Mouse (Mus musculus) gastrocnemius, postnatal 4 days (tissue): ENCODE results near the gene Olfr824. TPM values are rescaled to one million over a fixed set of nuclear protein-coding genes. Genes with fewer than 3 reads are reported as not detected.
"Not testable (repeated sequence)": the region's sequence is repeated elsewhere in the genome, so short reads cannot be mapped to it uniquely, and the experiment has no call there.

ENCODE experiments used
- DNase-seq, 2 experiments: peaks; one replicate each; pipeline ENCODE4 v3.0.0; 2021 to 2022; ENCODE audit warnings: low spot score in 2 of 2, mixed read lengths in 2 of 2
- long read RNA-seq, 2 experiments: library from polyadenylated mRNA; stranded (forward); transcript quantifications; one replicate each; pipeline ENCODE4 v2.0.0; 2021
- total RNA-seq, 2 experiments: library from RNA; stranded (reverse); gene quantifications; 2 replicates each; pipeline ENCODE4 v1.2.3; 2021

Olfr824 gene
- not detected for total RNA-seq
- long read RNA-seq, experiment 1: 0 reads
- long read RNA-seq, experiment 2: 0 reads

GRCm38 (mm10) chr10:130129900-130130299 lies at the start of gene Olfr824:
TSS of gene Olfr824 (minus strand) at chr10:130130000.
- DNase-seq: not testable (repeated sequence)

GRCm38 (mm10) chr10:130166666-130167065 lies 36.9 kb upstream of the Olfr824 start, which contains the start of gene Olfr825:
TSS of gene Olfr825 (minus strand) at chr10:130166766.
- DNase-seq: no peak

- DNase-seq: no peak
Observed at GRCm38 (mm10) chr10:130165196-130165595, 35.4 kb upstream of the Olfr824 start.

- DNase-seq: no peak
Observed at GRCm38 (mm10) chr10:130144121-130144520, 14.3 kb upstream of the Olfr824 start.

- DNase-seq: not testable (repeated sequence)
Observed at GRCm38 (mm10) chr10:130142481-130142880, 12.7 kb upstream of the Olfr824 start.

GRCm38 (mm10) chr10:130134811-130135210 lies 5.0 kb upstream of the Olfr824 start:
- no peak for DNase-seq

GRCm38 (mm10) chr10:130116045-130116444 lies 13.8 kb downstream of the Olfr824 start:
- DNase-seq: not testable (repeated sequence)

- not testable (repeated sequence) for DNase-seq
Observed at GRCm38 (mm10) chr10:130115283-130115682, 14.5 kb downstream of the Olfr824 start, which contains the start of gene Olfr823. TSS of gene Olfr823 (minus strand) at chr10:130115383.

- no peak for DNase-seq
Observed at GRCm38 (mm10) chr10:130096104-130096503, 33.7 kb downstream of the Olfr824 start.

GRCm38 (mm10) chr10:130092838-130093440 lies 36.9 kb downstream of the Olfr824 start:
- DNase-seq: peak; percentile 20 to 24

Other genes starting within 250 kb of the Olfr824 start
- gene Olfr815, start 224.1 kb downstream of the Olfr824 start, total RNA-seq: not detected
- gene Olfr816, start 214.4 kb downstream of the Olfr824 start, total RNA-seq: not detected
- not detected for gene Olfr818, start 180.9 kb downstream of the Olfr824 start, total RNA-seq
- gene Olfr819, start 162.7 kb downstream of the Olfr824 start, total RNA-seq: not detected
- gene Olfr247, start 153.9 kb downstream of the Olfr824 start, total RNA-seq: not detected
- not detected for gene Gm10310, start 144.9 kb downstream of the Olfr824 start, total RNA-seq
- gene Olfr820, start 117.4 kb downstream of the Olfr824 start, total RNA-seq: not detected
- gene Olfr821, start 99.7 kb downstream of the Olfr824 start, total RNA-seq: not detected
- gene Olfr822, start 58.8 kb downstream of the Olfr824 start, total RNA-seq: not detected
- gene Olfr823, start 14.6 kb downstream of the Olfr824 start, total RNA-seq: not detected
- not detected for gene Olfr825, start 36.8 kb upstream of the Olfr824 start, total RNA-seq
- gene Olfr826, start 54.2 kb upstream of the Olfr824 start, total RNA-seq: not detected
- not detected for gene Olfr827, start 84.4 kb upstream of the Olfr824 start, total RNA-seq
- not detected for gene Neurod4, start 150.2 kb upstream of the Olfr824 start, total RNA-seq
- 1 to 10 TPM; 1.7 to 2.3 TPM for gene Tespa1, start 192.9 kb upstream of the Olfr824 start, total RNA-seq